Mouse (Mus musculus) lung, adult 2 months (tissue): ENCODE measurements around the gene Smim12.

Source experiments
- CTCF ChIP-seq: fragments of 200-500 bp; IDR thresholded peaks from 2 replicates; pipeline ENCODE4 v1.5.1; 2011; ENCODE audit warnings: mild to moderate bottlenecking, low read length, control low read depth; ENCODE audit not compliant: insufficient read depth
- POLR2A ChIP-seq: fragments of 200-500 bp; IDR thresholded peaks from 2 replicates; pipeline ENCODE4 v1.6.1; 2011; ENCODE audit warnings: low read depth, mild to moderate bottlenecking, control low read depth, low read length, borderline replicate concordance; ENCODE audit errors: extremely low read depth

DNA sequence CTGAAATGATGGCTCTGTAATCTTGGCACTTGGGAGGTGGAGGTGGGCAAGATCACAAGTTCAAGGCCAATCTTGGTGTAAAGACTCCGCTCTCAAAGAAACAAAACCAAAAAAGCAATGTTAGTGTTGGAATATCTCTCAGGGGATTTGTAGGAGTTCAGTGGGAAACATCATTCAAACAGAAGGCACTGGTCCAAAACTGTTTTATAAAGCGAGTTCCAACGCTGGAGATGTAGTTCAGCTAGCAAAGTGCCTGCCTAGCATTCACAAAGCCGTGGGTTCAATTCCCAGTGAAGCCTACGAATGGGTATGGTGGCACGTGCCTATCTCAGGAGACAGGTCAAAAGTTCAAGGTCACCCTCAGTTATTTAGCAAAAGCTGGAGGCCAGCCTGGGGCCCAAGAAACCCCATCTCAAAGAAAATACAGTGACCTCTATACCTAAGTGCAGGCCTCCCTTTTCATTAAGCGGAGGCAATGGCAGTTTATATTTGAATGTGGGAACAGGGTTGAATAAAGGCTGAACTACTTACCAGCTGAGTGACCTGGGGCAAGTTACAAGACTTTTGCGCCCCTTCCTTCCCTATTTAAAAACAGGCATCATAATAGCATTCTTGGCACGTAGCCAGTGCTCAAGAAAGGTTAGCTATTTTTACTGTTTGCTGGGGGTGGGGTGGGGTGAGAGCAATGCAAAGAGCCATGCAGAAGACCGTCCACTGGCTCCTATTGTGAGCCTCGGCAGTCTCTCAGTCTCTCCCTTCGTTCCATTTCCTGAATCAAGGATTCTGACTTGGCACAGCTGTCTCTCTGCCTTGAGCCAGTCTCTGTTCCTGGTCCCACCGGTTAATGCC is 42.6 kb upstream of the Smim12 start:
- TF ChIP-seq CTCF (no peak), POLR2A (no peak)
